Mouse (Mus musculus) limb, embryonic 13.5 days (tissue): Measurements from ENCODE around the gene Eef1a1. TPM values are rescaled to one million over a fixed set of nuclear protein-coding genes. Genes with fewer than 3 reads are reported as not detected.

Experiments used
- ATAC-seq: fragments of 200-750 bp; cut with Nextera tagmentation; 2 replicates; pipeline ENCODE4 v1.8.0; 2017; ENCODE audit warnings: low read depth, moderate number of reproducible peaks, moderate TSS enrichment; ENCODE audit not compliant: low FRiP score
- H3K27ac ChIP-seq: fragments of 300-500 bp; sonication (generic); 2 replicates; pipeline ENCODE4 v1.5.1; 2015; ENCODE audit warnings: inconsistent platforms, mild to moderate bottlenecking, moderate library complexity
- H3K27me3 ChIP-seq: fragments of 300-500 bp; sonication (generic); 2 replicates; pipeline ENCODE4 v1.6.1; 2015; ENCODE audit warnings: mild to moderate bottlenecking, inconsistent platforms
- H3K36me3 ChIP-seq: fragments of 300-500 bp; sonication (generic); 2 replicates; pipeline ENCODE4 v1.6.1; 2015; ENCODE audit warnings: inconsistent platforms, mild to moderate bottlenecking, moderate library complexity
- H3K4me1 ChIP-seq: fragments of 300-500 bp; sonication (generic); 2 replicates; pipeline ENCODE4 v1.6.1; 2015; ENCODE audit warnings: inconsistent platforms
- H3K4me2 ChIP-seq: fragments of 300-500 bp; sonication (generic); replicated peaks from 2 replicates; pipeline ENCODE4 v1.6.1; 2015; ENCODE audit warnings: inconsistent platforms, mild to moderate bottlenecking, moderate library complexity
- H3K4me3 ChIP-seq: fragments of 300-500 bp; sonication (generic); 2 replicates; pipeline ENCODE4 v1.5.1; 2015; ENCODE audit warnings: moderate library complexity, mild to moderate bottlenecking, inconsistent platforms
- H3K9ac ChIP-seq: fragments of 300-500 bp; sonication (generic); 2 replicates; pipeline ENCODE4 v1.6.1; 2015; ENCODE audit warnings: mild to moderate bottlenecking, inconsistent platforms
- H3K9me3 ChIP-seq: fragments of 300-500 bp; sonication (generic); 2 replicates; pipeline ENCODE4 v1.6.1; 2016; ENCODE audit warnings: inconsistent platforms
- WGBS: fragments of 180-500 bp; shearing (Covaris S2); methylation state at CpG from one replicate; pipeline ENCODE4 v1.1.7; 2015; 5-methylcytosine and 5-hydroxymethylcytosine counted together
- polyA plus RNA-seq: library from polyadenylated mRNA; unstranded; fragments of >200 nt; fragmentation: Nextera tagmentation; extraction: Ambion mirVana; gene quantifications from 2 replicates; pipeline ENCODE4 v1.2.1, GENCODE M21; 2015

Gene Eef1a1
- 5,052 and 5,054 TPM in 2 replicates for polyA plus RNA-seq

- Histone ChIP-seq H3K36me3 (no peaks in the 10 kb centered on the region), H3K4me1 (no peaks in the 10 kb centered on the region), H3K4me2 (peak within 1 kb of the TSS; percentile 68), H3K27ac (peak within 1 kb of the TSS; percentile 39; the same call in 1 of the 2 replicates), H3K4me3 (peak within 1 kb of the TSS; percentile 42), H3K27me3 (no peaks in the 10 kb centered on the region), H3K9me3 (no peaks in the 10 kb centered on the region), H3K9ac (peak within 1 kb of the TSS; percentile 67)
- ATAC-seq: peak; percentile 79
- 5% methylated on average over 15 of the region's 20 CpGs for WGBS
Observed at GRCm38 (mm10) chr9:78488890-78489420, at the start of gene Eef1a1. Eef1a1 (minus strand) TSS chr9:78489151.

GRCm38 (mm10) chr9:78538421-78538820 is 49.5 kb upstream of the Eef1a1 start:
- Histone ChIP-seq H3K9ac (no peak overlapping the region), H3K36me3 (peaks cover 15% of the 10 kb centered on the region), H3K4me2 (no peak overlapping the region), H3K4me1 (0 out of 2 replicates have a peak, but pooled peaks cover 6% of the 10 kb centered on the region), H3K4me3 (no peak overlapping the region), H3K9me3 (no peaks in the 10 kb centered on the region), H3K27ac (no peak overlapping the region; the same call in 1 of the 2 replicates), H3K27me3 (no peaks in the 10 kb centered on the region)
- 58% methylated on average over 6 of the region's 6 CpGs for WGBS
- ATAC-seq: peak; percentile 79

- Histone ChIP-seq H3K4me3 (no peak overlapping the region), H3K4me1 (0 out of 2 replicates have a peak, but pooled peaks cover 6% of the 10 kb centered on the region), H3K27me3 (no peaks in the 10 kb centered on the region), H3K4me2 (no peak overlapping the region), H3K9me3 (no peaks in the 10 kb centered on the region), H3K36me3 (peaks cover 8% of the 10 kb centered on the region), H3K9ac (no peak overlapping the region), H3K27ac (no peak overlapping the region)
- 84% methylated on average over 9 of the region's 9 CpGs for WGBS
- ATAC-seq: no peak
Observed at GRCm38 (mm10) chr9:78537154-78537873, 48.4 kb upstream of the Eef1a1 start.

GRCm38 (mm10) chr9:78534606-78535005 is 45.7 kb upstream of the Eef1a1 start:
- WGBS: 91% methylated on average over 7 of the region's 7 CpGs
- no peak for ATAC-seq

GRCm38 (mm10) chr9:78533296-78533935 is 44.5 kb upstream of the Eef1a1 start:
- 76% methylated on average over 18 of the region's 18 CpGs for WGBS
- ATAC-seq: no peak
- Histone ChIP-seq H3K9me3 (no peaks in the 10 kb centered on the region), H3K4me2 (no peak overlapping the region), H3K36me3 (peaks cover 6% of the 10 kb centered on the region; the same call in 1 of the 2 replicates), H3K4me1 (0 out of 2 replicates have a peak, but pooled peaks cover under 1% of the 10 kb centered on the region), H3K9ac (no peak overlapping the region), H3K27ac (no peak overlapping the region), H3K27me3 (no peaks in the 10 kb centered on the region), H3K4me3 (no peak overlapping the region)

More at GRCm38 (mm10) chr9:78534606-78535005, 45.7 kb upstream of the Eef1a1 start:
- 0 out of 2 replicates have a peak, but pooled peaks cover 6% of the 10 kb centered on the region for H3K4me1 ChIP-seq
- no peak overlapping the region for H3K4me2 ChIP-seq
- H3K27me3 ChIP-seq: no peaks in the 10 kb centered on the region
- H3K4me3 ChIP-seq: no peak overlapping the region
- peaks cover 8% of the 10 kb centered on the region for H3K36me3 ChIP-seq
- no peak overlapping the region for H3K9ac ChIP-seq
- H3K9me3 ChIP-seq: no peaks in the 10 kb centered on the region
- H3K27ac ChIP-seq: no peak overlapping the region

GRCm38 (mm10) chr9:78532341-78532819 is 43.4 kb upstream of the Eef1a1 start:
- H3K4me3 ChIP-seq: no peak overlapping the region
- H3K9ac ChIP-seq: no peak overlapping the region
- H3K27me3 ChIP-seq: no peaks in the 10 kb centered on the region
- no peaks in the 10 kb centered on the region for H3K9me3 ChIP-seq
- no peak for ATAC-seq
- 44% methylated on average over 9 of the region's 9 CpGs for WGBS
- H3K4me2 ChIP-seq: no peak overlapping the region
- H3K27ac ChIP-seq: no peak overlapping the region
- peaks cover 5% of the 10 kb centered on the region; the same call in 1 of the 2 replicates for H3K4me1 ChIP-seq
- H3K36me3 ChIP-seq: peaks cover 6% of the 10 kb centered on the region; the same call in 1 of the 2 replicates

- no peak overlapping the region for H3K4me3 ChIP-seq
- no peak overlapping the region for H3K27ac ChIP-seq
- 51% methylated on average over 5 of the region's 5 CpGs for WGBS
- H3K4me1 ChIP-seq: peaks cover 7% of the 10 kb centered on the region
- H3K9ac ChIP-seq: no peak overlapping the region
- H3K4me2 ChIP-seq: no peak overlapping the region
- H3K27me3 ChIP-seq: no peaks in the 10 kb centered on the region
- ATAC-seq: no peak
- no peaks in the 10 kb centered on the region for H3K9me3 ChIP-seq
- H3K36me3 ChIP-seq: peaks cover 6% of the 10 kb centered on the region; the same call in 1 of the 2 replicates
Observed at GRCm38 (mm10) chr9:78531816-78532215, 42.9 kb upstream of the Eef1a1 start.

- Histone ChIP-seq H3K4me2 (peak overlapping the region; percentile 80), H3K9ac (peak overlapping the region; percentile 65), H3K4me3 (peak overlapping the region; percentile 50), H3K36me3 (no peaks in the 10 kb centered on the region), H3K4me1 (peaks cover 10% of the 10 kb centered on the region), H3K27ac (peak overlapping the region; percentile 69), H3K9me3 (no peaks in the 10 kb centered on the region), H3K27me3 (no peaks in the 10 kb centered on the region)
- peak; percentile 63; the same call in 1 of the 2 replicates for ATAC-seq
- 1% methylated on average over 16 of the region's 16 CpGs for WGBS
Observed at GRCm38 (mm10) chr9:78527767-78528381, 38.9 kb upstream of the Eef1a1 start.

GRCm38 (mm10) chr9:78527301-78527761 is 38.4 kb upstream of the Eef1a1 start:
- Histone ChIP-seq H3K9ac (peak overlapping the region; percentile 65), H3K27ac (peak overlapping the region; percentile 69), H3K9me3 (no peaks in the 10 kb centered on the region), H3K36me3 (no peaks in the 10 kb centered on the region), H3K4me1 (peaks cover 10% of the 10 kb centered on the region), H3K4me2 (peak overlapping the region; percentile 80), H3K27me3 (no peaks in the 10 kb centered on the region), H3K4me3 (peak overlapping the region; percentile 50)
- peak; percentile 70 for ATAC-seq
- WGBS: under 1% methylated on average over 24 of the region's 24 CpGs

GRCm38 (mm10) chr9:78526206-78526605 is 37.3 kb upstream of the Eef1a1 start:
- no peak overlapping the region for H3K4me2 ChIP-seq
- H3K4me1 ChIP-seq: peaks cover 16% of the 10 kb centered on the region
- no peaks in the 10 kb centered on the region for H3K36me3 ChIP-seq
- ATAC-seq: no peak
- H3K4me3 ChIP-seq: no peak overlapping the region
- no peaks in the 10 kb centered on the region for H3K9me3 ChIP-seq
- WGBS: 85% methylated on average over 2 of the region's 2 CpGs
- H3K27me3 ChIP-seq: no peaks in the 10 kb centered on the region
- no peak overlapping the region for H3K9ac ChIP-seq
- no peak overlapping the region for H3K27ac ChIP-seq

GRCm38 (mm10) chr9:78525451-78526135 is 36.6 kb upstream of the Eef1a1 start:
- no peak overlapping the region for H3K9ac ChIP-seq
- ATAC-seq: no peak
- H3K4me3 ChIP-seq: no peak overlapping the region
- H3K27ac ChIP-seq: no peak overlapping the region
- H3K4me1 ChIP-seq: peaks cover 22% of the 10 kb centered on the region
- H3K27me3 ChIP-seq: no peaks in the 10 kb centered on the region
- no peak overlapping the region for H3K4me2 ChIP-seq
- 92% methylated on average over 17 of the region's 17 CpGs for WGBS
- no peaks in the 10 kb centered on the region for H3K9me3 ChIP-seq
- no peaks in the 10 kb centered on the region for H3K36me3 ChIP-seq
